Mouse (Mus musculus): ENCODE measurements around the gene Rpl10a. TPM values are rescaled to one million over a fixed set of nuclear protein-coding genes. Genes with fewer than 3 reads are reported as not detected.

The Rpl10a gene
- total RNA-seq (2021), result 100 to 1,000 TPM; 364 to 390 TPM
- long read RNA-seq, experiment 1, transcript Rpl10a-207 (5 exons, 901 nt), result minor isoform, 15 of 425 reads
- long read RNA-seq, experiment 1, transcript Rpl10a-201 (6 exons, 830 nt), result major isoform, 395 of 425 reads
- long read RNA-seq, experiment 1, partial matches to known transcripts, result 4 of 425 reads
- long read RNA-seq, experiment 1, other reads (novel, unspliced or antisense), result 5 of 425 reads
- long read RNA-seq, experiment 2, transcript Rpl10a-207 (5 exons, 901 nt), result minor isoform, 7 of 310 reads
- long read RNA-seq, experiment 2, transcript Rpl10a-201 (6 exons, 830 nt), result major isoform, 274 of 310 reads
- long read RNA-seq, experiment 2, partial matches to known transcripts, result 15 of 310 reads
- long read RNA-seq, experiment 2, other reads (novel, unspliced or antisense), result 4 of 310 reads

- peak; percentile 94 for DNase-seq
Measured at GRCm38 (mm10) chr17:28328366-28328928, at the start of gene Rpl10a. Gene Rpl10a (plus strand): TSS chr17:28328471.

GRCm38 (mm10) chr17:28279236-28279635 lies 49.0 kb upstream of the Rpl10a start:
- DNase-seq, result no peak

DNA sequence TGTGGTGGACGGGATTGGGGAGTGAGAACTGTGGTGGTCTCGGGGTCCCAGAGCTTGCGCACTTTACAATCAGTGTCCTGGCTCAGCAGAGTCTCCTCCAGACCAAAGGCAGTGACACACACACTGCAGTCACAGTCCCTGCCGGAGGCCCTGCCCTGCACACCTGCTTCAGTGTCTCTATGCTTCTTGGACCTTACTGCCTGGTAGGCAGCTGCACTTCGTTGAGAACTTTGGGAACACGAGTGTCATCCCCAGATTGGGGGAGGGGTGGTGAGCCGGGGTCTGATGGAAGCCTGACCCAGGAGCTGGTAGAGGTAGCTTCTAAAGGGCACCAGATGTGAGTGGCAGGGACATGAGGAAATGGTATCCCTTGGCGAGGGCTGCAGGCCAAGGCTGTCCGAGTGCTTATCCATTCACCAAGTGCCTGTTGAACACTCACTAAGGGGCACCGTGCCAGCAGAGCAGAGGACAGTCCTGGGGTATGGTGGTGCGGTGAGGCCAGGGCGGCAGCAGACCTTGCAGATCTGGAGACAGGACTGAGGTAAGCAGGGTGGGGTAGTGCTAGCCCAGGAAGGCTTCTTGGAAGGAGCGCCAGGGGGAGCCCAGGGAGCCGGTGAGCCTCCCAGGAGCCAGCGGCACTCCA lies 48.4 kb upstream of the Rpl10a start:
- peak; percentile 84 for DNase-seq

DNA sequence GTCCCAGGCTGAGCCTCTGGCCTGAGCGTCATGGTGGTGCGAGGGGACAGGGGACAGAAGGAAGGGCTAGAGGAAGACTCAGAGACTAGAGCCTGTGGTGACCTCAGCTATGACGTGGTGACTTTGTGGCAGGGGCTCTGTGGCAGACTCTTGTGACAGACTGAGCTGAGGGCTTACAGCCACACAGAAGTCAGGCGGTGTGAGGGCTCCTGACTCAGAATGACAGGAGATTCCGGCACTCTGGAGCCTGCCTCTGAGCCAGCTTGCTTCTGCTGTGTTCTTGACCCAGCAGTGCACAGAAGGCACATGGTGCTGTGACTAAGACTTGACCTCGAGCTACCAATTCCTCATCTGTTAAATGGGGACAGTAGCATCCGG lies 47.9 kb upstream of the Rpl10a start:
- DNase-seq, result no peak

DNA sequence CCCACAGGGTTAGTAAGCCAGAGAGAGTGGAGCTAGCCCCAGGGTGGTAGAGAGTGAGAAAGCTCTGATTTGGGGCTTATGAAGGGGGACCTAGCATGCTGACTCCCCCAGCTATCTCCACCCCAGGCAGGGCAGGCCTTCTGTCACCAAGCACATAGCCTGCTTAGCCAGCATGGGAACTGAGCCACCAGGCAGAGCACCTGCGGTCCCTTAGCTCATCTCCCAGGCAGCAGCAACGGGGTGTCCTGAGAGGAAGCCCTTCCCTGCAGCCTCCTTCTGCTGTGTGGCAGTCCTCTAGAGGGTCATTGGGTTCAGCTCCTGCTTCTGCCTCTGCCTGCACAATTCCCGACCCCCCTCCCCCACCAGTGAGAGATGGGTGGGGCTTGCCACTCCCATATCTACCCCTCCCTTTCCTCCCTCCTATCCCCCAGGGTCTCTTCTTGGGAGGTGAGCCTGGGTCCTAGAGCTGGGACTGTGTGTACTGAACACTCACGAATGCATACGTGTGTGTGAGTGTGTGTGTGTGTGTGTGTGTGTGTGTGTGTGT lies 47.4 kb upstream of the Rpl10a start:
- DNase-seq, result no peak

DNA sequence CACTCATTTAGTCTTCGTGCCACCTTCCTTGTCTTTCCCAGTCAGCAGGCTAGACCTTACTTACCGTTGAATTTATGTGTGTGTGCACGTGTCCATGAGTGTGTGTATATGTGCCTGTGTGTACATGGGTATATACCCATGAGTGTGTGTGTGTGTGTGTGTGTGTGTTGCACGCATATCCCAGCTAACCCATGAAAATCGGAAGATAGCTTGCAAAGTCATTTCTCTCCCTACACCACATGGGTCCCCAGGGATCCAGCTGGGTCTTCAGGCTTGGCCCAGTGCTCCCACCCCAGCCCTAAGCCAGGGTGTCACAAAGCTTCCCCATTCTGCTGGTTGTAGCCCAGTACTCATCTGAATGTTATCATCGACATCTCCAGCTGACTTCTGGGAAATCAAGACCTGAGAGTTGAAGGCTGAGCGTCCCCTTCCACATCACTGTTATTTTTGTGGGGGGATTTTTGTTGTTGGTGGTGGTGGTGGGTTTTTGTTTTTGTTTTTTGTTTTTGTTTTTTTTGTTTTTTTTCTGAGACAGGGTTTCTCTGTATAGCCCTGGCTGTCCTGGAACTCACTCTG lies 46.3 kb upstream of the Rpl10a start:
- no peak for DNase-seq

- no peak for DNase-seq
Measured at GRCm38 (mm10) chr17:28283199-28283598, 45.1 kb upstream of the Rpl10a start.

GRCm38 (mm10) chr17:28286133-28286532 lies 42.1 kb upstream of the Rpl10a start:
- DNase-seq, result no peak

- DNase-seq, result no peak
Measured at GRCm38 (mm10) chr17:28286964-28287363, 41.3 kb upstream of the Rpl10a start.

- DNase-seq, result no peak
Measured at GRCm38 (mm10) chr17:28287578-28287977, 40.7 kb upstream of the Rpl10a start.

DNA sequence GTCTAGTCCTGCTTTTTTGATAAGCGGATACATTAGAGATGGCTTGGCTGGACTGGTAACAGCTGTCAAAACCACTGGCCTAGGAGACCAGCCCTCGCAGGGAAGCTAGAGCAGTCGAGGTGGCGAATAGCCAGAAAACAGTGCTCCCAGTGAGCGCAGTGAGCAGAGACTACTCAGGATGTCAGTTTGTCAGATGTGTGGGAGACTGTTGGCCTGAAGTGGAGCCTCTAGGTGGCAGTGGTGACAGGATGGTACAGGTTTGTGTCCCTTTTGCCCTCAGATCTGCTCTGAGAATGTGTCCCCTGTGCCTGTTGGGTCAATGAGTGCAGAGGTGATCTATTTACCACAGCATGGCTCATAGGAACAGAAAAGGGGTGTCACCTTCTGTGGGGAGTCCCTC lies 40.3 kb upstream of the Rpl10a start:
- no peak for DNase-seq

GRCm38 (mm10) chr17:28290262-28290661 lies 38.0 kb upstream of the Rpl10a start:
- DNase-seq, result peak; percentile 37

GRCm38 (mm10) chr17:28290671-28291070 lies 37.6 kb upstream of the Rpl10a start:
- no peak for DNase-seq

DNA sequence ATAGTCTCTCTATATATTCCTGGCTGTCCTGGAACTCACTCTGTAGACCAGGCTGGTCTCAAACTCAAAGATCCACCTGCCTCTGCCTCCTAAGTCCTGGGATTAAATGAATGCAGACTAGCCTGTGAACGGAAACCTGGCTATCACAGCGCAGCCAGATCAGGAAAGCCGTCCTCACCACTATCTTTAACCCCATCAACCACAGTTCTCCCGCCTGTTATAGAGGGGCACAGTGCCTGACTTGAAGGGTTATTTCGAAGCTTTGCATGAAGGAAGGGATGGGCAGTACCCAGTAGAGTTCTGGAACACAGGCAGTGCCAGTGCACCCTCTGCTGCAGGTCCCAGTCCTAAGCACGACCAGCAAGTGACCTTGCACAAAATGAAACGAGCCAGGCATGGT lies 36.9 kb upstream of the Rpl10a start:
- no peak for DNase-seq

- peak; percentile 69 for DNase-seq
Measured at GRCm38 (mm10) chr17:28293716-28294115, 34.6 kb upstream of the Rpl10a start.

DNA sequence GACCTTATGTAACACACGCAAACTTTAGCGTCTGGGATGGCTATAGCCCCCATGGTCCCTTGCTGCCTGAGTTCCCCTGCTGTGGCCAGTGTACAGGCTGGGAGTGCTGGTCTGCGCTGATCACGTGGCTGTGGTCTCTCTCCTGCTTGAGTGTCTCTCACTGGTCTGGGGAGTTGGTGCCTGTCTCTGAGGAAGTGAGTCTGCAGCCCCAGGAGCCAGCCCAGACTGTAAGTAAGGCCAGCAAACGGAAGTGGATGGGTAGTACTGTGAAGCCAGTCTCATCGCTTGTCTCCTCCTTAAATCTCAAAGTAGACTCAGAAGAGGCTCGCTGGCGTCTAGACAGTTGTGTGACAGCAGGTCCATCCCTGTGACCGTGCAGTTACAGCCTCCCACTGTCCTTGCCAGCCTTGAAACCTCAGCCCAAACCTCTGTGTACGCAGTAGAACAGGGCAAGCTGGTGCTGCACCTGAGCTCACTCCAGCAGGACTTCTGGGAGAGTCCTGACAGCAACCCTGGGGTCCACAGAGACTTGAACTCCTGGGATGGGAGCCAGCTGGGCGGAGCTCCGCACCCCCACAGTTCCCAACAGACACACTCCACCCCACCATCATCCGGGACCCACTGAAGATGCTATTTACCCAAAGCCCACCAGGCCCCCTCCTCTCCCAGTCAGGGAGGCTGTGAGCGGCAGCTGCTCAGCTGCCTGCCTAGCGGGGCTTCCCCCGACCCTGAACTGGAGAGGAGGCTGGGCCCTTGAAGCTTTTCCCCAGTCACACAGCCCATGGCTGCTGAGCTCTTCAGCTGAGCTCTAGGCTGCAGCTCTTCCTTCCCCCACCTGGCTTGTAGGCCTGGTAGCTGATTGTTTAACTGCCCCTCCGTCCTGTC lies 33.6 kb upstream of the Rpl10a start:
- no peak for DNase-seq

DNA sequence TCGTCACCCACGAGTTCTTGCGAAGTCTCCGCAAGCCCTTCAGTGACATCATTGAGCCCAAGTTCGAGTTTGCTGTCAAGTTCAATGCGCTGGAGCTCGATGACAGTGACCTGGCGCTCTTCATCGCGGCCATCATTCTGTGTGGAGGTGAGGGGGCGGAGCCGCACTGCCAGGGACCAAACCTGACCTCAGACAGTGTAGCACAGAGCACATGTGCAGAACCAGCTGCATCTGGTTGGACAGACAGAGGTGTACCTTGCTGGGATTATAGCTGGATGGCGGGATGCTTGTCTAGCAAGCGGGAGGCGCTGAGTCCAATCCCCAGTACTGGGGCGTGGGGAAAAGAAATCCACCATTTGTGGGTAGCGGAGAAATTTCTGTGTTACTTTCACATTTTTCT lies 29.4 kb upstream of the Rpl10a start:
- DNase-seq, result no peak

GRCm38 (mm10) chr17:28299669-28300320 lies 28.5 kb upstream of the Rpl10a start:
- no peak for DNase-seq

DNA sequence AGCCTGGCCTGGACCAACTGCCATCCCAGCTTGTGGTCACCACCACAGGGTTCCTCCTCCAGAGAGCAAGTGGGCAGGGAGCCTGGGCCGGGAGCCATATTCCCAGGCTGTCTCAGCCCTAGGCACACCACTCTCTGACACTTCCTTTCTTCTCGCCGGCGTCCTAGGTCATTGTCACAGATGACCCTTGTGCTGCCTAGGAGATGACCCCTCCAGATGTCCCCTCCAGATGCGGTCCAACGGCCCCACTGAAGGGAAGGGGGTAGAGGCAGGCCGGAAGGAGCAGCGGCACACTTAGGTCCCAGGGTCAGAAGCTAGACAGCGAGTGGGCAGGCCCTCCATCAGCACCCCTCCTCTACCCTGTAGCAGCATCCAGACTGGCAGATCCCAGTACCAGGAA lies 27.9 kb upstream of the Rpl10a start:
- DNase-seq, result no peak

- no peak for DNase-seq
Measured at GRCm38 (mm10) chr17:28300850-28301249, 27.4 kb upstream of the Rpl10a start.

DNA sequence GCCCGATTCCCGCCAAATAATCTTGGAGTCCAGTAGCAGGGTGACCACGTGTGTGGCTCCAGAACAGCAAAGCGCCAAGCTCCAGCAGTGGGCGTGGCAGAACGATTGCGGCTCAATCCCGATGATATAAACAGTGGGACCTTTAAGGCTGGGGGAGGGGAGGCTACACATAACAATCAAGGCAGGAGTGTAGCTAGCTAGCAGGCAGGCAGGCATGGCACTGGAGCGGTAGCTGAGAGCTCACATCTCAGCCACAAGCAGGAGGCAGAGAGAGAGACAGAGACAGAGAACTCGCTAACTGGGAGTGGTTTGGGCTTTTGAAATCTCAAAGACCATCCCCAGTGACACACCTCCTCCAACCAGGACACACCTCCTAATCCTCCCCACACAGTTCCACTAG lies 23.1 kb upstream of the Rpl10a start:
- DNase-seq, result no peak
